Mouse (Mus musculus) spleen, adult 2 months (tissue): ENCODE data around the gene Efna4.

Source experiments
- CTCF ChIP-seq: fragments of 200-500 bp; IDR thresholded peaks from 2 replicates; pipeline ENCODE4 v1.5.1; 2011; ENCODE audit warnings: mild to moderate bottlenecking, inconsistent platforms; ENCODE audit not compliant: insufficient read depth, insufficient read length, insufficient replicate concordance; ENCODE audit errors: extremely low read depth
- POLR2A ChIP-seq: fragments of 200-500 bp; IDR thresholded peaks from 2 replicates; pipeline ENCODE4 v1.6.1; 2011; ENCODE audit warnings: low read depth, low read length, inconsistent platforms

GRCm38 (mm10) chr3:89364631-89365030 lies 26.8 kb upstream of the Efna4 start:
- no peak for TF ChIP-seq CTCF
- no peak for TF ChIP-seq POLR2A
